Mouse (Mus musculus) limb, embryonic 12.5 days (tissue): ENCODE measurements around the gene Znrf1. TPM values are rescaled to one million over a fixed set of nuclear protein-coding genes. Genes with fewer than 3 reads are reported as not detected.

Source experiments
- ATAC-seq: fragments of 200-750 bp; cut with Nextera tagmentation; 2 replicates; pipeline ENCODE4 v1.8.0; 2017; ENCODE audit warnings: low read depth, moderate TSS enrichment; ENCODE audit not compliant: insufficient number of reproducible peaks, insufficient read depth, low FRiP score, low TSS enrichment
- H3K27ac ChIP-seq: fragments of 300-500 bp; sonication (generic); 2 replicates; pipeline ENCODE4 v1.5.1; 2016; ENCODE audit warnings: mild to moderate bottlenecking, moderate library complexity
- H3K27me3 ChIP-seq: fragments of 300-500 bp; sonication (generic); 2 replicates; pipeline ENCODE4 v1.6.1; 2016; ENCODE audit warnings: mild to moderate bottlenecking, moderate library complexity
- H3K36me3 ChIP-seq: fragments of 300-500 bp; sonication (generic); 2 replicates; pipeline ENCODE4 v1.6.1; 2016; ENCODE audit warnings: mild to moderate bottlenecking, moderate library complexity
- H3K4me1 ChIP-seq: fragments of 300-500 bp; sonication (generic); replicated peaks from 2 replicates; pipeline ENCODE4 v1.6.1; 2016
- H3K4me2 ChIP-seq: fragments of 300-500 bp; sonication (generic); 2 replicates; pipeline ENCODE4 v1.6.1; 2016; ENCODE audit warnings: mild to moderate bottlenecking, moderate library complexity
- H3K4me3 ChIP-seq: fragments of 300-500 bp; sonication (generic); replicated peaks from 2 replicates; pipeline ENCODE4 v1.5.1; 2016; ENCODE audit warnings: mild to moderate bottlenecking
- H3K9ac ChIP-seq: fragments of 300-500 bp; sonication (generic); replicated peaks from 2 replicates; pipeline ENCODE4 v1.6.1; 2016; ENCODE audit warnings: mild to moderate bottlenecking, moderate library complexity
- H3K9me3 ChIP-seq: fragments of 300-500 bp; sonication (generic); 2 replicates; pipeline ENCODE4 v1.6.1; 2016; ENCODE audit warnings: mild to moderate bottlenecking, moderate library complexity
- WGBS: fragments of 180-500 bp; shearing (Covaris S2); methylation state at CpG from one replicate; pipeline ENCODE4 v1.1.7; 2016; 5-methylcytosine and 5-hydroxymethylcytosine counted together
- polyA plus RNA-seq: library from polyadenylated mRNA; unstranded; fragments of >200 nt; fragmentation: Nextera tagmentation; extraction: Ambion mirVana; gene quantifications from 2 replicates; pipeline ENCODE4 v1.2.1, GENCODE M21; 2016

The Znrf1 gene
- polyA plus RNA-seq, 1 experiment from 2014 or later, result 69.4 TPM

DNA sequence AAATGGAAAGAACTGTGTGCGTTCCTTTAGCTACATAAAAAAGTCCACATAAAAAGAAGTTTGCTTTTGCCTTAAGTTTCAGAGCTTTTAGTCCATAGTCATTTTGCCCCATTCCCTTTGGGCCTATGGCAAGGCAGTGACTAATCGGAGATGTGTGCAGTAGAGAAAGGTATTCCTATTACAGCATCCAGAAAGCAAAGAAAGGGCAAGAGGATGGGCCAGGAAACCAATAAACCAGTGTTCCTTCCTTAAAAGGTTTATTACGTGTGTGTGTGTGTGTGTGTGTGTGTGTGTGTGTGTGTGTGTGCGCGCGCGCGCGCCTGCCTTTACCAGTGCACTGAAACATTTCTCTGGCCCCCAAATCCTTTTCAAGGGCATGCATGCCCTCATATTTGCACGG lies 35.8 kb downstream of the Znrf1 start:
- Histone ChIP-seq H3K4me1 (peaks cover 26% of the 10 kb centered on the region), H3K9me3 (no peaks in the 10 kb centered on the region), H3K36me3 (peaks cover 14% of the 10 kb centered on the region; the same call in 1 of the 2 replicates), H3K4me3 (no peak overlapping the region), H3K27ac (no peak overlapping the region), H3K9ac (no peak overlapping the region), H3K4me2 (no peak overlapping the region), H3K27me3 (no peaks in the 10 kb centered on the region)
- 77% methylated on average over 10 of the region's 10 CpGs for WGBS
- no peak for ATAC-seq

DNA sequence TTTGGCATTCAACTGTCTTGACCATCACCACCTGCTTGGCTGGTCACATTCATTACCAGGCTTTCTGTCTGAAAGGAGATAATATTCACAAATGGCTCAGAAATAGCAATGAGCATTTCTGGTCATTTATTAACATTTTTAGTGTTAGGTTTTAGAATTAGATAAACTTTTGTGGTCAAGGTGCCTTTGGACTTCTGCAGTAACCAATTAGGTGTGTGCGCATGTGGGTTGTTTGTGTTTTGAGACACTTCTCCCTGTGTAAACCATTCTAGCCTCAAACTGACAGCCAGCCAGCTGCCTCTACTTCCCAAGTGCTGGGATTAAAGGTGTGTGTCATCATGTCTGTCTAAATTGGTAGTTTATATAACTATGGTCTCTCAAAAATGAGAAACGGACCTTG lies 36.5 kb downstream of the Znrf1 start:
- WGBS, result 84% methylated on average over 2 of the region's 2 CpGs
- Histone ChIP-seq H3K9me3 (no peaks in the 10 kb centered on the region), H3K27me3 (no peaks in the 10 kb centered on the region), H3K4me2 (no peak overlapping the region), H3K36me3 (peaks cover 16% of the 10 kb centered on the region; the same call in 1 of the 2 replicates), H3K27ac (no peak overlapping the region), H3K9ac (no peak overlapping the region), H3K4me3 (no peak overlapping the region), H3K4me1 (peaks cover 24% of the 10 kb centered on the region)
- ATAC-seq, result no peak

DNA sequence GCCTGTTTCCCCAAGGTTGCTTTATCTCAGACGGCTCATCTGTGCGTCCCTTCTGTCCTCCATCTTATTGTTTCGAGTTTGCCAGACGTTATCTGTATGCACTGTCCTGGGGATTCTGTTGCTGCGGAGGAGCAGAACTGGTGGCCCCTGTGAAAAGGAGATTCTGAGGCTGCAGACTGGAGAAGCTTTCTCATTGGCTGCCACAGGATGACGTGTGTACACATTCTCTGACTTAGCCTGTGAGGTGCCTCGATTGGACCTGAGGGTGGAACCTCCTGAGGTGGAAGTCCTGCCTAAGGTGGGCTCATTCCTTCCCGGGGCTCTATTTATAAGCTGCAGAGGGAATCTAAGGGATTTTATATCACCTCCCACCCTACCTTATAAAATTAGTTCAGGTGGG lies 37.7 kb downstream of the Znrf1 start:
- Histone ChIP-seq H3K36me3 (peaks cover 20% of the 10 kb centered on the region), H3K4me1 (peaks cover 15% of the 10 kb centered on the region), H3K9me3 (no peaks in the 10 kb centered on the region), H3K27me3 (no peaks in the 10 kb centered on the region), H3K9ac (no peak overlapping the region), H3K4me3 (no peak overlapping the region), H3K27ac (no peak overlapping the region), H3K4me2 (no peak overlapping the region)
- WGBS, result 45% methylated on average over 8 of the region's 8 CpGs
- no peak for ATAC-seq

DNA sequence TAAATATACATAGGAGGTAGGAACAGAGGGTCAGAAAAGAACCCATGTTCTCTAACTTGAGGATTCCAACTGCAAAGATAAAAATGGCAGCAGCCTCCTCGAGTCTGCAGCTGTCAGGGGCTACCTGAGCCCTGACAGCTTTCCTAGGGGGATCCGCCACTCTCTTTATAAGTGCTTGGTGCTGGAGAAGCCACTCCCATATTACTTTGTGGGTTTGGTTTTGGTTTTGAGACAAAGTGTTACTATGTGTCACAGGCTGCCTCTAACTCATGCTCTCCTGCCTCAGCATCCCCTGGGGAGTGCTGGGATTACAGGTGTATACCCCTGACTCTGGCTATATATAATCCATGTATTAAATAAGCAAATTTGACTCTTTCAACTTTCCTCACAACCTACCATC lies 38.1 kb downstream of the Znrf1 start:
- Histone ChIP-seq H3K36me3 (peaks cover 25% of the 10 kb centered on the region), H3K9ac (no peak overlapping the region), H3K27me3 (no peaks in the 10 kb centered on the region)

DNA sequence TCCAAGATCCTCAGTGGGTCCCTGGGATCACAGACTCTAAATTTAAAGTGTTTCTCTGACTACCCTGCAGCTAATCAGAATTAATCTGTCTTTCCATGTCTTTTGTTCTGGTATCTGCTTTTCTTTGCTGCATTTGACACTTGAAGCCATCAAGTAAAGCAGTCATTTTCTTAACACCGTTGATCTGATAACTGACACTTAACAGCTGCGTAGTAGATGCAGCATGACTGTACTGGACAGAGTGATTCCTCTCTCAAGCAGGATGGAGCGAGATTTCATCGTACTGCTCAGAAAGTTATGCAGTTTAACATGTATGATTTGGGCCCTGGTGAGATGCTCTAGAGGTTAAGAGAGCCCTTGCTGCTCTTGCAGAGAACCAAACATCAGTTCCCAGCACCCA lies 39.6 kb downstream of the Znrf1 start:
- Histone ChIP-seq H3K9ac (no peak overlapping the region), H3K9me3 (no peaks in the 10 kb centered on the region), H3K4me1 (peaks cover 8% of the 10 kb centered on the region), H3K27me3 (no peaks in the 10 kb centered on the region), H3K4me3 (no peak overlapping the region), H3K4me2 (no peak overlapping the region), H3K36me3 (peaks cover 21% of the 10 kb centered on the region), H3K27ac (no peak overlapping the region)
- no peak for ATAC-seq
- 92% methylated on average over 4 of the region's 4 CpGs for WGBS

More for the DNA sequence above, 38.1 kb downstream of the Znrf1 start:
- peaks cover 15% of the 10 kb centered on the region for H3K4me1 ChIP-seq
- WGBS, result 76% methylated on average over 2 of the region's 2 CpGs
- H3K4me2 ChIP-seq, result no peak overlapping the region
- no peak for ATAC-seq
- no peaks in the 10 kb centered on the region for H3K9me3 ChIP-seq
- no peak overlapping the region for H3K27ac ChIP-seq
- H3K4me3 ChIP-seq, result no peak overlapping the region

DNA sequence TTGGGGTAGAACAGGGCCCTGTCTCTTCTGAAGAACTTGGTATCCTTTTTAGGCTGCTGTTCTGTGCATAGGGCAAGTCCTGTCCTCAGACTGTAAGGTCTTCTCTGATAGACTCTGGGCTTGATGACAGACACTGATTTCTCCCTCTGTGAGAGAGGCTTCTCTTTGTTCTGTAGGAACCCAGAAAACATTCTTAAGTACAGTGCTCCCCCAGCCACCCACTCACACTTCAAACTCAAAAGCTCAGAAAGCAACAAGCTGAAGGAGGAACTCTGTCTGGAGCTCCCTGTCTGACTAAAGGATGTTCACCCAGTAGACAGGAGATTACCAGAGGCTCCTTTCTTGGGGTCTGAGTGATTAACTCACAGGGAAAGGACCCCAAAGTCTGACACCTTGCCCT lies 40.6 kb downstream of the Znrf1 start:
- no peak for ATAC-seq
- peaks cover 22% of the 10 kb centered on the region for H3K36me3 ChIP-seq
- H3K4me2 ChIP-seq, result no peak overlapping the region
- H3K4me3 ChIP-seq, result no peak overlapping the region
- no peak overlapping the region for H3K9ac ChIP-seq
- H3K27ac ChIP-seq, result no peak overlapping the region
- peaks cover 8% of the 10 kb centered on the region for H3K4me1 ChIP-seq
- no peaks in the 10 kb centered on the region for H3K27me3 ChIP-seq
- H3K9me3 ChIP-seq, result no peaks in the 10 kb centered on the region

DNA sequence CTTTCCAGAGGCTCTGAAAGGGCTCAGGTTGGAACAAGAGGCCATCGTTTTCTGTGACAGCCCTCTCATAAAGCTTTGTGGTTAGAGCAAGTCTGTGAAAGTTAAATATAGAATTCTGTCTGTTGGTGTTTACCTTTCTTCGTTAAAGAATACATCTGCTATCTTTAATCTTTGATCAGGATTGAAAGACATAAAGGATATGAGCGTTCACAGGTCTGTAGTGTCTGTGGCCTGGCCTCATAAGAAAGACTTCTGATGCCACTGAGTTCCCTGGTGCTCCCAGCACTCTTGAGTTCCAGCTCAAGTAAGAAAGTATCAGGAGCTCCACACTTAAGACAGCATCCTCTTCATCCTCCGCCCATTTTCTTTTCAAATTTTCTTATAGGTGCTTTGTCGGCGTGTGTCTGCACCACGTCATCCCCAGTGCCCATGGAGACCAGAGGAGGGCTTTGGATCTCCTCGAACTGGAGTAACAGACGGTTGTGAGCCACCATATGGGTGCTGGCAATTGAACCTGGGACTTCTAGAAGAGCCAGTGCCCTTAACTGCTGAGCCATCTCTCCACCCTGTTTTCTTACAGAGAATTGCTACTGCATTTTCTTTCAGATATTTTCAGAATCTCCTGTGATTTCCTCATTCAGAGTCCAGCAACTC lies 42.1 kb downstream of the Znrf1 start:
- Histone ChIP-seq H3K9ac (no peak overlapping the region), H3K36me3 (peaks cover 28% of the 10 kb centered on the region), H3K27me3 (no peaks in the 10 kb centered on the region), H3K4me1 (no peaks in the 10 kb centered on the region; the same call in 1 of the 2 replicates), H3K4me3 (no peak overlapping the region), H3K27ac (no peak overlapping the region), H3K4me2 (no peak overlapping the region), H3K9me3 (no peaks in the 10 kb centered on the region)
- 89% methylated on average over 9 of the region's 9 CpGs for WGBS
- ATAC-seq, result no peak

DNA sequence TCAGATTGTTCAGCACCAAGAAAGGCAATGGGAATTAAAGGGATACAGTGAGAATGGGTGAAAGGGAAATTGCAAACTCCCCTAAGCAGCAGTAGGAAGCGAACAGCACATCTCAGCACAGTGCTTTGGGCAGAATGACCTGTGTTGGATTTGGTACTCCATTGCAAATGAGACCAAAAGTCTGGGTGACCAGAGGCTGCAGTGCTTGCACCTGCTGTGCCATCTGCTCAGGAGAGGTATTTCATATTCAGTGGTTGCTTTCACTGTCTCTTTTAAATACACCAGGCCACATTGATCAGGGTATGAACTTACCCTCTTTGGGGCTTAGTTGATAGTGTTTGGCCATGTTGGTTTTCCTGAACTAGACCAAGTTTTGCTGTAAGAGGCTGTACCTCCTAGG lies 43.4 kb downstream of the Znrf1 start:
- no peak overlapping the region for H3K4me2 ChIP-seq
- no peak overlapping the region for H3K4me3 ChIP-seq
- no peaks in the 10 kb centered on the region for H3K27me3 ChIP-seq
- no peak overlapping the region for H3K27ac ChIP-seq
- peaks cover 4% of the 10 kb centered on the region; the same call in 1 of the 2 replicates for H3K9me3 ChIP-seq
- H3K9ac ChIP-seq, result no peak overlapping the region
- H3K4me1 ChIP-seq, result no peaks in the 10 kb centered on the region; the same call in 1 of the 2 replicates
- WGBS, result 96% methylated on average over 1 of the region's 1 CpGs
- peaks cover 41% of the 10 kb centered on the region for H3K36me3 ChIP-seq
- no peak for ATAC-seq

DNA sequence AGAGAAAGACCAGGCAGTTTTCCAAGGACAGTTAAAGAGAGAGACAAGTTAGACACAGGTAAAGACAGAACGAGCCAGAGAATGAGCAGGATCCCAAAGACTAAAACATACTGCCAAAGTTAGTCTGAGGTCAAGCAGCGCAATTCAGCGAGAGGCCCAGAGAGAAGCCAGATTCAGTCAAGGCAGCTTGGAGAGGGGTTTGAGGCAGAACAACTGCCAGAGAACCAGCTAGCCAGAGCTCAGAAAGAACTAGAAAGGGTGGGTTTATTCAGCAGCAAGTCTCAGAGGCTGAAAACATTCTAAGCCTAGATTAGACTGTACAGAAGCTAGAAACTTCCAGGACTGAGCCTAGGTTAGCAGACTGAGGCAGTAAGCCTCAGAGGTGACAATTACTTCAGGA lies 44.4 kb downstream of the Znrf1 start:
- H3K4me1 ChIP-seq, result no peaks in the 10 kb centered on the region; the same call in 1 of the 2 replicates
- no peaks in the 10 kb centered on the region for H3K27me3 ChIP-seq
- H3K4me2 ChIP-seq, result no peak overlapping the region
- no peak for ATAC-seq
- H3K4me3 ChIP-seq, result no peak overlapping the region
- peaks cover 4% of the 10 kb centered on the region; the same call in 1 of the 2 replicates for H3K9me3 ChIP-seq
- 91% methylated on average over 3 of the region's 3 CpGs for WGBS
- H3K36me3 ChIP-seq, result peaks cover 42% of the 10 kb centered on the region
- H3K9ac ChIP-seq, result no peak overlapping the region
- no peak overlapping the region for H3K27ac ChIP-seq

DNA sequence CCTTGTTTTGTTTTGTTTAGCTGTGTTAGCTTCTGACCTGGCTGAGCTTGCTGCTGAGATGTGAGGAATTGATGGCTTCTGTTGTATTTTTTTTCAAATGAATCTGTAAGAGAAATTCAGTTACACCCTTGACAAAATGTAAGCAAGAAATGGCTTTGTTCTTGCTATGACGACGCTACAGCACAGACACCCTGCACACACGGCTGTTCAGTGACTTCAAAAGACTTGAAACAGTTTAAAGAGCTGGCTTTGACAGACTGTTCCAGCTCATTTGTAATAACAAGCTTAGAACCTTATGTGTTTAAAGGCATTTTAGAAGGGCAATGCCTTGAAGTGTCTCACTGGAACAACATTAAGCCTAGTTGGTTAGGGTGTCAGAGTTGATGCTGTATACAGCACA lies 46.5 kb downstream of the Znrf1 start:
- H3K4me1 ChIP-seq, result no peaks in the 10 kb centered on the region
- H3K9me3 ChIP-seq, result peaks cover 4% of the 10 kb centered on the region; the same call in 1 of the 2 replicates
- no peak overlapping the region for H3K27ac ChIP-seq
- H3K27me3 ChIP-seq, result no peaks in the 10 kb centered on the region
- WGBS, result 76% methylated on average over 3 of the region's 3 CpGs
- H3K4me3 ChIP-seq, result no peak overlapping the region
- no peak for ATAC-seq
- no peak overlapping the region for H3K4me2 ChIP-seq
- H3K9ac ChIP-seq, result no peak overlapping the region
- peaks cover 37% of the 10 kb centered on the region for H3K36me3 ChIP-seq

DNA sequence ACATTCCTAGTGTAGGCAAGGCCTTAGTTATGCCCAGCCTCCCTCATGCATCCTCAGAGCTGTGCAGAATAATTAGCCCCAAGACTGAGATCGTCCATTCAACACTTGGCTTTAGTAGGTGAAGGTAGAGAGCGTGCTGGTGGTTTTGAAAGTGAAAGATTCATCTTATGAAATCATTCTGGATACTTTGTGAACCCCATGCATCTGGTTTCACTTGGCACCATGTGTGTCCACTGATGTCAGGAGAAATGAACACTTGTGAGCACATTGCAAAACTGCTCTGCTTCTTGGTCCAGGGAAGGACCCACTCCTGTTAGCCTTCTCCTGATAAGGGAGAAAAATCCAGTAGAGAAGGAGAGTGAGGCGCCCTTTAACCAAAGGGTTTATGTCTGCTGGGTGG lies 49.0 kb downstream of the Znrf1 start:
- no peak for ATAC-seq
- no peak overlapping the region for H3K4me3 ChIP-seq
- no peak overlapping the region for H3K4me2 ChIP-seq
- no peaks in the 10 kb centered on the region for H3K4me1 ChIP-seq
- H3K27me3 ChIP-seq, result no peaks in the 10 kb centered on the region
- WGBS, result 86% methylated on average over 3 of the region's 3 CpGs
- H3K36me3 ChIP-seq, result peaks cover 28% of the 10 kb centered on the region; the same call in 1 of the 2 replicates
- H3K27ac ChIP-seq, result no peak overlapping the region
- no peak overlapping the region for H3K9ac ChIP-seq
- H3K9me3 ChIP-seq, result peaks cover 4% of the 10 kb centered on the region; the same call in 1 of the 2 replicates

DNA sequence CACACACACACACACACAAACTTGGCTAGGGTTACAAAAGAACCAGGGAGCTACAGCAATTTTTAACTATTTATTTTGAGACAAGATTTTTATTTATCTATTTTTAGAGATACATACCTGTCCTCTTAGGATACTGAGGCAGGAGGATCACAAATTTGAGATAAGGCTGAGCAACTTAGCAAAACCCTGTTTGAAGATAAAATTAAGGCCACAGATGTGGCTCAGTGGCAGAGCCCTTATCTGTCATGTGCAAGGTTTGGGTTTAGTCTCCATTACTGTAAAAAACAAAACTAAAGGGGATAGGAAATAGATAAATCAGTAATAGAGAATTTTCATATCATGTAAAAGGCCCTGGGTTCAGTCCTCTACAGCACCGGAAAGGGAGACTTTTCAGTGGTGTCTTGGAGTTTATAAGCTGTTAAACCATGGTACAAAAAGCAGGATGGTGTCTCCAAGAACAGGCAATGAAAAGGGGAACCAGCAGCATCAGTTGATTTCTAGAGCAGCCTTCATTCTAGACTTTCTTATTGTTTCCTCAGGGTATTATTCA lies 51.7 kb downstream of the Znrf1 start:
- Histone ChIP-seq H3K4me2 (no peak overlapping the region), H3K4me3 (no peak overlapping the region), H3K9me3 (peaks cover 4% of the 10 kb centered on the region; the same call in 1 of the 2 replicates), H3K27ac (no peak overlapping the region), H3K4me1 (peaks cover 7% of the 10 kb centered on the region; the same call in 1 of the 2 replicates), H3K36me3 (peaks cover 31% of the 10 kb centered on the region; the same call in 1 of the 2 replicates), H3K9ac (no peak overlapping the region), H3K27me3 (no peaks in the 10 kb centered on the region)
- 90% methylated on average over 1 of the region's 1 CpGs for WGBS
- no peak for ATAC-seq
